Mouse (Mus musculus): ENCODE results near the gene Trpv6.

Trpv6 gene

DNA sequence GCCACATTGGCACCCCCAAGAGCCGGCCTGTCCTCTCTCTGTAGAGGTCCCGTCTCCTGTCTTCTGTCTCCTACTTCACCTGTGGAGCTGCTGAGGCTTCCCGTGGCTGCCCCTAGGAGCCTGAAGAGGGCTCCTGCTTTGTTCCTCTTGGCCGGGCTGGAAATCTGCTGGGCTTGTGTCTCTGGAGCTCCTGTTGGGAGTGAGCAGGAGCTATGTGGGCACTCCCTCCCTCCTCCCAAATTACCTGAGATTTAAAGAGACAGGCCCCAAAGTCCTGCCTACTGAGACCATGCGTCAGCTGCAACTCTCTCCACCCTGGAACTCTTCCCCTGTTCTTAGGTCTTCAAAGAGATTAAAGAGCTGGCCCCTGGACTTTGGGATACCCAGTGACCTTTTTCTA is at the start of gene Trpv6:
TSS of gene Trpv6 (minus strand) at position 228 of the 400 bp plus-strand sequence.
- DNase-seq, result no peak

- DNase-seq, result no peak
These were observed 49.4 kb upstream of the Trpv6 start for GRCm38 (mm10) chr6:41685596-41685995.

DNA sequence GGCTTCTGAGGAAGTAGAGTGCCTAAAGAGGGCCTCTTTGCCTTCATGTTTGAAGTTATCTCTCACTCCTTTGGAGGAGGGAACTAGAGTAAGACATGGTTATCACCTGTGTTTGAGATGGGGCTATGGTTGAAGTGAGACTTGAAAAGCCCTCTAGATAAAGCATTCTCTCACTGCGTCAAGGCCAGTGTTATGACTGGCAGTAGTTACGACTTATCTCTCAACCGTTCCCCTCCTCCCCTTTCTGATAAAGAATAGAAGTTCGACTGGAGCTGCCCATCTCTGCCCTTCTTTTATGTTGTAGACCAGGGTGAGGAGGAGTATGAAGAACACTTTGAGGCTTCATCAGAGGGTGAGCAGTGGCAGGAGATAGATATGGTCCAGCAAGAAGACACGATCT is 48.7 kb upstream of the Trpv6 start:
- DNase-seq, result no peak

DNA sequence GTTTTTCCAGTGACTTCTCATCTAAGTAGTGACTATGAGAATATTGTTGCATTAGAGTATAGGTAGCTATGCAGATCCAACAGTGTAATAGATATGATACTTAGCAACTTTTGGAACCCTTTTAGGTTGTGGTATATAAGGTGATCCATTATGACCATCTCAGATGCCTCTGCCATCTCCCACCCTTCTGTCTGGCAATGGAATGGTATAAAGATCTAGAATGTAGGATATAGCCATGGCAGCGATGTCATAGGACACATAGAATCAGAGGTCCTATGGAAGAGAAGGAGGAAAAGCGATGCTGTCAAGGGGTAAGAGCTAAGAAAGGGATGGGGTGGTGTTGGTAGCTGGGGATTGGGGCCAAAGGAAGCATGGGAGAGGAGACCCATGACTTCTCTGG is 47.9 kb upstream of the Trpv6 start, which contains the start of gene Llcfc1:
TSS of gene Llcfc1 (plus strand) at position 301 of the 400 bp plus-strand sequence.
- DNase-seq, result no peak

DNA sequence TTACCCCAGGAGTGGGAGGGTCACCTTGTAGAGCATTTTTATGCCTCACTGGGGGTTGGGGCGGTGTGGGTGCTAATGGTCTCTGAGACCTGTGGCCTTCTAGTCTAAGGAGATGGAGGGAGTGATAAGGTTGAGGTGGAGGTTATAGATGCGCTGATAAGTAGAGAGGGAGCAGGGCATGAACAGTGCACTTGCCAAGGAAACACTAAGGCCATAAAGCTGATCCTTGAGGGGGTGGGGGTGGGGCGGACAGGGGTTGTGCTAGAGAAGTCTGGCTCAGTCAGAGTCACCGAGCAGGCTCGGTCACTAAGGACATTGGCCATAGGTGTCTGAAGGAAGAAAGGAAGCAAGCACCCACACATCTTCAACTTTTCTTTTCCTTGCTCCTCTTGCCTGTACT is 45.5 kb upstream of the Trpv6 start:
- no peak for DNase-seq

GRCm38 (mm10) chr6:41680669-41681068 is 44.5 kb upstream of the Trpv6 start, which contains the start of gene Trpv5:
Trpv5 (minus strand) TSS chr6:41680769.
- DNase-seq, result no peak

DNA sequence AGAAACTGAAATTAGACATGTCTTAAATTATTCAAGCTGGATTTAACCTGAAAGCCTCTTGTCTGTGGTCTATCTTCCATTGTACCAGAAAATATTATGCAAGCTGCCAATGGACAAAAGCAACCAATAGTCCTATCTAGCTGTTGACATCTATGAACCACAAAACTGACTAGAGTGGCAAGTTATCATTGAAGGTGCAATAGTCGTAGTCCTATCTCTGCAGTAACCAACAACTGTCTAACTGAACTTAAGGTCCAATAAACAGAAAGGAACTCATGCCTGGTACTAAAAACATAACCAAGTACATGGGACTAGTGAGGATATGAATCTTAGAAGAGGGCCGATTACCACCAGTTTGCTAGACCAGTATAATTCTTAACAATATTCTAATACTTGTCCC is 40.3 kb upstream of the Trpv6 start:
- no peak for DNase-seq

GRCm38 (mm10) chr6:41662320-41662719 is 26.1 kb upstream of the Trpv6 start:
- no peak for DNase-seq

DNA sequence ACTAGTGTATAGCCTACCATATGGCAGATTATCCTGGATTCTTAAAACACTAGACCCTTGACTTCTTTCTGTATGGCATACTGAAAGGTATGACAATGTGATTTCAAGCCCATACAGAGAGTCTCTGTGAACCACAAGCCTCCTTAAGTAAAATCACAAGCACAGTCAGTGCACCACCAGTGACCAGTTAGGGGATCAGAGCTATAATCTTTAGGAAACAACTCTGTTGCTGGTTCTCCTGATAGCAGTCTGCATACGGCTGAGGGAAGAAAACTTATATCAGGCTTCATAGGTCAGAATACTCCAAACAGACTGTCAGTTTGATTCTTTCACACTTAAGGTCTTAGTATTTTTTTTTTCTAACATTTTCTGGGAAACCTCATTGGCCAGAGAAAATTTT is 22.3 kb upstream of the Trpv6 start:
- no peak for DNase-seq

DNA sequence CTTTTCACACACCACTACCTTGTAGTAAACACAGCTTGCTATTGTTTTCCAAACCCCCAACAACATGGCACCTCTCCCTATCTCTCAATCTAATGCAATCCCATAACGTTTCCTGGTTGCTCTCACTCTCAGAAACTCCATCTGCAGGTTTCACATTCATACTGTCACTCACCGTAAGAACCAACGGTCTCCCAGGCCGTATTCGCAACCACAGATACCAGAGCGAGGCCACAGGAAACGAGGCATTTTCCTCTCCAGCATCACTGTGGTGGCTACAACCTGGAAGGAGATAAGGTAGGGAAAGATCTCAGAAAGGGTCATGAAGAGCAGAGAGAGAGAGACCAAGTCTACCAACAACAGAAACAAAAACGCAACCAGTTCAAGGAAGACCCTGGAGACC is 18.4 kb upstream of the Trpv6 start:
- DNase-seq, result no peak

- no peak for DNase-seq
These were observed 17.0 kb upstream of the Trpv6 start for GRCm38 (mm10) chr6:41653173-41653572.

DNA sequence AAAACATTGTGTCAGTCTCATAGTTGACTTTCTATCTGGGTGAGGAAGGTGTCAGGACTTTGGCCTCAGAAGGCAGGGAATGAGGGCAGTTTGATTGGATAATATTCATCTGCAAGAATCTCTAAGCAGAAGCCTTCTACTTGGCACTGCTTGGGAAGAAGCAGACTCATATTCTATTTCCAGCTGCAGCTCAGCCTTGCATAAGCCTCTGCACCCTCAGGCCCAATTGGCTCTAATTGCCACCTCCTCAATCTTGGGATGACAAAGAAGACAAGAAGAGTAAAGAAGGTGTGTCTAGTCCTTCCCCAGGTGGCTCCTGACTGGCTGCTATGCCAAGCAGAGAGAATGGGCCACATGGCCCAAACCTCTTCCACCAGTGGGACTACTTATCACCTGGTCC is 10.5 kb upstream of the Trpv6 start:
- DNase-seq, result no peak

DNA sequence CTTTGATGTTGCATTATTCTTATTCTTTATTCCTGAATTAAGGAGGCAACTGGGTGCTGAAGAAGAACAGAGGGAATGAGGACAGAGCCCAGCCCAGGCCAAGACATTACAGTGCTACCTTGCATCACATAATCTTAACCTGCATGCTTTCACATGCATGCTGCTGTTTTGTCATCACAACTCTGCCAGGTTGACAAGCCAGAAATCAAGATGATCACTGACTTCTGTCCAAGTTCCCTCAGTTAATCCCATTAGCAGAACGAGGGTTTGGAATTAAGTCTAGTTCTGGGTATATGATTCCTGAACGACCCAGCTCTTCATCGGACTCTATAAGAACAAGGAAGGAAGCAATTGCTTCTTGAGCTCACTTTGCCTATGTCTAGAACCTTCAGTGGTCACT is 10.0 kb upstream of the Trpv6 start:
- no peak for DNase-seq

- no peak for DNase-seq
These were observed 7.0 kb upstream of the Trpv6 start for GRCm38 (mm10) chr6:41643227-41643626.

DNA sequence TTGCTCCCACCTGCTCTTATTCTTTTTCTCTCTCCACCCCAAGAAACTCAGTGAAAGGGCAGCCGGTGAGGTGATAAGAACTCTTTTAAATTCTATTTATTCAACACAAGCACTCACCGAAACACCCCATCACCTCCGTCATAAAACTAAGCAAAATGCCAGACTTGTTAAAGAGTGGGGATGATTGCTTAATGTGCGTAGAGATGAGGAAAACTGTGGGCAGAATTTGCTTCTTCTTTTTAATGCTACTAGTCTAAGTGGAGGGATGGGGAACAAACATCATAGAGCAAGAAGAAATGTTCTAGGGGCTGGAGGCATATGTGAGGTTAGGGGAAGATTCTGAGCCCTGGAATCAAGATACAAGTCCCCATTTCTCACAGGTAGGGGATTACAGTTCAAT is 6.6 kb upstream of the Trpv6 start:
- no peak for DNase-seq

GRCm38 (mm10) chr6:41641173-41641866 is 5.1 kb upstream of the Trpv6 start:
- DNase-seq, result no peak

DNA sequence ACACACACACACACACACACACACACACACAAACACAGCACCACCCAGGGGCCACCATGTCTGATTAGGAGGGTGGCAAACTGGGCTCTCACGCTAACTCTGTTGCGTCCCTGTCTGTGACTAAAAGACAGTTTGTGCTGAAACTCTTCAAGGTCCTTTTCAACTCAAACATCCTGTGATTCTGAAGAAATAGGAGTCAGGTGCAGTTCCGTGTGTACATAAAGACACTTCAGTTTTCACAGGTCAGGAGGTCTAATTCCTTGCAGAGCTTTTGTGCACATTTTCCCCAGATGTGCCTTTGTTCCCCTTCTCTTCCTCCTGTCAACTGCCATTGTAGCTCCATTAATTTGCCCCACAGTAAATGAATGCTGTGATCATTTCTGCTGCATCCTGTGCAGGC is 4.2 kb upstream of the Trpv6 start:
- DNase-seq, result no peak

GRCm38 (mm10) chr6:41637927-41638506 is 1.8 kb upstream of the Trpv6 start:
- DNase-seq, result no peak

DNA sequence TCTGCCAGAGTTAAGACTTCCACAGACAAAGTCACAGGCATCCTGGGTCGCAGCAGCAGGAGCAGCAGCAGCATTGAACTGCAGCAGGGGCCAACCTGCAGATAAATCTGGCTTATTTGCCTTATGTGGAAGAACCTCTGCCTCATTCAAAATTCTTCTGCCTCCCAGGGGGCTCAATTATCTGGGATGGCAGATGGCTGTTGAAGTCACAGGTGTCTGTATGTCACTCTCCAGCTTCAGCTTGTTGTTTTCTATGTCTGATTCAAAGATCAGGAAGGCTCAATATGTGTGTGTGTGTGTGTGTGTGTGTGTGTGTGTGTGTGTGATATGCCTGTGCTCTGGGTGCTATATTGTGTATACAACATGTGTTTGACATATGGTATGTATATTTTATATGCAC is 1.2 kb upstream of the Trpv6 start:
- no peak for DNase-seq

DNA sequence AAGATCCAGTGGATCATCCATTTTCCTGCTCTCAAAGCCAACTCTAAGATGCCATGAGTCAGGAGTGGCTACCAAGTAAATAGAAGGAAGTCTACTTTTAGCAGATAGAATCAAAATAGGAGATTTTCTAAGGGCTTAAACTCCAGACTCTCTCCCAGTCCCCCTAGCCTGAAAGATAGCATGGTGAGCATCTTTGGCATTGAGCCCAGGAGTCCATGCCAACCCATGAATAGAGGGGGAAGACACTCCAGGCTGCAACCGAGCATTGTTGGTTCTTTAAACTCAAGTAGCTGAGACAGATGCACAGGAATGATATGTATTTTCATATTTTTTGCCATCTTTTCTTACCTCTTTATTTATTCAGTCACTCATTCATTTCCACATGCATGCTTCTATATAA is 994 bp downstream of the Trpv6 start:
- no peak for DNase-seq

GRCm38 (mm10) chr6:41631549-41631948 is 4.7 kb downstream of the Trpv6 start:
- DNase-seq, result no peak

DNA sequence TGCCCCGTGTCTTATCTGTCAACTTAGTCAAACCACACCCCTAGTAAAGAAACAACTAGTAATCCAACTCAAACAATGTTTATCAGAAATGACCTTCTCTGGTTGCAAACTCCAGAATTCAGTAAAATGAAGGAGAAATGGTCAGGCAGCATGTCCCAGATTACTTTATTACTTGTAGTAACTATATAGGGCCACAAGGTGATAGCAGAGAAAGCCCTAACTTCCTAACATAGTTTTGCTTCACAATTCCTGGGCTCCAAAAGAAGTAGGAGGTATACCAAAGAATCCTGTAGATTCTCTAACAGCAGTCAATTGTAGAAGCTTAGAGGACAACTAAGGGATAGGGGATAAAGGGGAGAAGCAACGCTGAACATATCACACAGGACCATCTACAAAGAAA is 5.4 kb downstream of the Trpv6 start:
- no peak for DNase-seq

- DNase-seq, result no peak
These were observed 8.0 kb downstream of the Trpv6 start for GRCm38 (mm10) chr6:41628180-41628579.

DNA sequence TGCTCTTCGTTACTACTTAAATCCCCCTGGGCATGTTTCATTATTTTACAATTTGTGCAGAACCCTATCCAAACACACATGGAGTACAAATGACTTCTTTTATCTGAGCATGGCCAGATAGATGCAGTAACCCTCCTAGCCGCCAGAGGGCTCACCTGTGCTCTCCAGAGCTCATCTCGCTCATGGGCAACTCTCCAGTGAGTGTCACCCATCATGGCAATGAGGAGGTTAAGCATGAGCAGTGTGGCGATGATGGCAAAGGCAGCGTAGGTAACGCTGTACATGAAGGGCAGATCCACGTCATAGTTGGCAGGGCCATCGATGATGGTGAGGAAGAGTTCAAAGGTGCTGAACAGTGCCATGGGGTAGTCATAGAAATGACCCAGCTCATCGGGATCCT is 13.5 kb downstream of the Trpv6 start:
- no peak for DNase-seq
